Mouse (Mus musculus): ENCODE measurements around the gene Prep. TPM values are rescaled to one million over a fixed set of nuclear protein-coding genes. Genes with fewer than 3 reads are reported as not detected.

Gene Prep
- polyA plus RNA-seq (2012; rRNA removed; ENCODE audit: low replicate concordance) = 7.3 and 14.5 TPM in 2 replicates

DNA sequence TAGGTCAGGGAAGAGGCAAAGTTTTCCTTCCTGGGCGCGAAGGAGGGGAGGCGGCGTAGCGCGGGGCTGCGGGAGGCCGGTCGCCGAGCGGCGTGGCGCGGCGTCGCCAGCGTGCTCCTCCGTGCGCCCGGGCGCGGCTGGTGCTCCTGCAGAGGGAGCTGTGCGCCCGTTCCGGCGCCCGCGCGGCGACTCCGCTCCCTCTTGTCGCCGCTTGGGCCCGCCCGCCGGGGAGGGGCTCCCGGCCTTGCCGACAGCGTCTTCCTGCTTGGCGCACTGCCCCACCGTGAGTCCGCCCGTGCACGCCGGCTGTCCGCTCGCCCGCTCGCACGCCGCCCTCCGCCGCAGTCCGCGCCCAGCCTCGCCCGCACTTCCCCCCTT is at the start of gene Prep:
Gene Prep, plus strand, starts transcription at position 273 of the 378 bp plus-strand sequence.

DNA sequence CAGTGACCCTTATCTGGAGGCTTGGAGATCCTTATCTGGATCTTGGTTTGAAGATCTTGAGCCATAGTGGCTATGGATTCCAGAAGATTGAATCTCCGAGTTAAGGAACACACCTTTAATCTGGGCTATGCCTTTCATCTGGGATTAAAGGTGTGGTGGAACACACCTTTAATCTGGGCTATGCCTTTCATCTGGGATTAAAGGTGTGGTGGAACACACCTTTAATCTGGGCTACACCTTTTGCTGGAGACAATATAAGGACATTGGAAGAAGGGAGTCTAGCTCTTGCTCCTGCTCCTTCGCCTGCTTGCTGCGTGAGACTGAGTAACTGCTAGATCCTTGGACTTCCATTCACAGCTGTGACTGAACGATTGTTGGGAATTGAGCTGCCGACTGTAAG is 110.8 kb downstream of the Prep start, which contains the start of gene Popdc3:
Gene Popdc3, plus strand, starts transcription at position 301 of the 400 bp plus-strand sequence.

Other genes with a start within 250 kb of the Prep start
- 0.27 TPM in 1 of 2 replicates, not detected in the other for gene Popdc3, start 110.9 kb downstream of the Prep start, polyA plus RNA-seq (2012; rRNA removed; ENCODE audit: low replicate concordance)